Mouse (Mus musculus): ENCODE measurements around the gene Slc35b2. TPM values are rescaled to one million over a fixed set of nuclear protein-coding genes. Genes with fewer than 3 reads are reported as not detected.
A peak's percentile ranks its signal among the peaks of the same experiment; 100 is the strongest.

Gene Slc35b2
- polyA plus RNA-seq, 1 experiment from 2014 or later, result 133 TPM

GRCm38 (mm10) chr17:45596631-45597396, 33.1 kb downstream of the Slc35b2 start:
- H3K9me3 ChIP-seq (replicated peaks), result no peaks in the 10 kb centered on the region
- H3K9ac ChIP-seq, result no peak overlapping the region
- H3K27me3 ChIP-seq, result peaks cover 13% of the 10 kb centered on the region
- 29% methylated on average over 11 of the region's 11 CpGs for WGBS
- peaks cover 74% of the 10 kb centered on the region for H3K4me1 ChIP-seq
- H3K36me3 ChIP-seq, result no peaks in the 10 kb centered on the region
- H3K27ac ChIP-seq (replicated peaks), result peak overlapping the region; percentile 58; the same call in 1 of the 2 replicates
- peak; percentile 30; the same call in 1 of the 2 replicates for ATAC-seq (ENCODE audit: insufficient number of reproducible peaks, low FRiP score, low TSS enrichment, low read depth)
- 0 out of 2 replicates have a peak overlapping the region, but pooled peaks have one; percentile 1 for H3K4me2 ChIP-seq (replicated peaks)
- no peak overlapping the region for H3K4me3 ChIP-seq (replicated peaks)

GRCm38 (mm10) chr17:45597787-45598186, 34.1 kb downstream of the Slc35b2 start:
- H3K4me1 ChIP-seq, result peaks cover 68% of the 10 kb centered on the region
- WGBS, result 29% methylated on average over 3 of the region's 3 CpGs
- H3K4me2 ChIP-seq (replicated peaks), result no peak overlapping the region
- H3K27ac ChIP-seq (replicated peaks), result no peak overlapping the region
- no peaks in the 10 kb centered on the region for H3K9me3 ChIP-seq (replicated peaks)
- H3K4me3 ChIP-seq (replicated peaks), result no peak overlapping the region
- ATAC-seq (ENCODE audit: insufficient number of reproducible peaks, low FRiP score, low TSS enrichment, low read depth), result no peak
- H3K36me3 ChIP-seq, result no peaks in the 10 kb centered on the region
- peaks cover 16% of the 10 kb centered on the region for H3K27me3 ChIP-seq
- no peak overlapping the region for H3K9ac ChIP-seq

- Histone ChIP-seq H3K27ac (replicated peaks) (no peak overlapping the region), H3K4me3 (replicated peaks) (no peak overlapping the region), H3K27me3 (peaks cover 16% of the 10 kb centered on the region), H3K9ac (no peak overlapping the region), H3K4me2 (replicated peaks) (no peak overlapping the region), H3K9me3 (replicated peaks) (no peaks in the 10 kb centered on the region), H3K36me3 (no peaks in the 10 kb centered on the region), H3K4me1 (peaks cover 62% of the 10 kb centered on the region)
- WGBS, result 87% methylated on average over 2 of the region's 2 CpGs
- ATAC-seq (ENCODE audit: insufficient number of reproducible peaks, low FRiP score, low TSS enrichment, low read depth), result no peak
These were observed 34.7 kb downstream of the Slc35b2 start for GRCm38 (mm10) chr17:45598376-45598775.

GRCm38 (mm10) chr17:45598891-45599290, 35.2 kb downstream of the Slc35b2 start:
- no peaks in the 10 kb centered on the region for H3K9me3 ChIP-seq (replicated peaks)
- H3K4me2 ChIP-seq (replicated peaks), result peak overlapping the region; percentile 62
- no peak overlapping the region for H3K4me3 ChIP-seq (replicated peaks)
- no peak overlapping the region for H3K27ac ChIP-seq (replicated peaks)
- H3K27me3 ChIP-seq, result peaks cover 16% of the 10 kb centered on the region
- H3K9ac ChIP-seq, result no peak overlapping the region
- no peak for ATAC-seq (ENCODE audit: insufficient number of reproducible peaks, low FRiP score, low TSS enrichment, low read depth)
- 49% methylated on average over 3 of the region's 3 CpGs for WGBS
- no peaks in the 10 kb centered on the region for H3K36me3 ChIP-seq
- H3K4me1 ChIP-seq, result peaks cover 57% of the 10 kb centered on the region

GRCm38 (mm10) chr17:45599446-45600242, 36.0 kb downstream of the Slc35b2 start, which contains the start of gene Slc29a1:
Gene Slc29a1, minus strand, starts transcription at chr17:45599606.
- H3K27ac ChIP-seq (replicated peaks), result no peak within 1 kb of the TSS

GRCm38 (mm10) chr17:45600267-45600666, 36.6 kb downstream of the Slc35b2 start:
- Histone ChIP-seq H3K36me3 (no peaks in the 10 kb centered on the region), H3K4me2 (replicated peaks) (no peak overlapping the region), H3K27me3 (peaks cover 16% of the 10 kb centered on the region), H3K9ac (no peak overlapping the region), H3K9me3 (replicated peaks) (no peaks in the 10 kb centered on the region), H3K4me1 (peaks cover 44% of the 10 kb centered on the region), H3K27ac (replicated peaks) (no peak overlapping the region), H3K4me3 (replicated peaks) (no peak overlapping the region)
- no peak for ATAC-seq (ENCODE audit: insufficient number of reproducible peaks, low FRiP score, low TSS enrichment, low read depth)
- 31% methylated on average over 8 of the region's 8 CpGs for WGBS

More at GRCm38 (mm10) chr17:45599446-45600242, 36.0 kb downstream of the Slc35b2 start, which contains the start of gene Slc29a1:
- Histone ChIP-seq H3K36me3 (no peaks in the 10 kb centered on the region), H3K9me3 (replicated peaks) (no peaks in the 10 kb centered on the region), H3K9ac (no peak within 1 kb of the TSS; the same call in 1 of the 2 replicates), H3K4me2 (replicated peaks) (peak within 1 kb of the TSS; percentile 62), H3K4me1 (peaks cover 51% of the 10 kb centered on the region), H3K4me3 (replicated peaks) (peak within 1 kb of the TSS; percentile 29), H3K27me3 (peaks cover 16% of the 10 kb centered on the region)
- 0 out of 2 replicates have a peak, but pooled peaks have one; percentile 16 for ATAC-seq (ENCODE audit: insufficient number of reproducible peaks, low FRiP score, low TSS enrichment, low read depth)
- WGBS, result 13% methylated on average over 32 of the region's 32 CpGs

GRCm38 (mm10) chr17:45601325-45601724, 37.7 kb downstream of the Slc35b2 start:
- no peaks in the 10 kb centered on the region for H3K9me3 ChIP-seq (replicated peaks)
- 18% methylated on average over 22 of the region's 22 CpGs for WGBS
- H3K4me3 ChIP-seq (replicated peaks), result peak overlapping the region; percentile 10; the same call in 1 of the 2 replicates
- peak overlapping the region; percentile 11; the same call in 1 of the 2 replicates for H3K27ac ChIP-seq (replicated peaks)
- H3K36me3 ChIP-seq, result no peaks in the 10 kb centered on the region
- no peak for ATAC-seq (ENCODE audit: insufficient number of reproducible peaks, low FRiP score, low TSS enrichment, low read depth)
- peaks cover 16% of the 10 kb centered on the region for H3K27me3 ChIP-seq
- H3K4me1 ChIP-seq, result peaks cover 35% of the 10 kb centered on the region
- H3K4me2 ChIP-seq (replicated peaks), result no peak overlapping the region
- no peak overlapping the region for H3K9ac ChIP-seq

GRCm38 (mm10) chr17:45601877-45602304, 38.2 kb downstream of the Slc35b2 start, which contains the start of gene Mymx:
Gene Mymx, minus strand, starts transcription at chr17:45602102.
- H3K4me3 ChIP-seq (replicated peaks), result peak within 1 kb of the TSS; percentile 10; the same call in 1 of the 2 replicates
- 31% methylated on average over 6 of the region's 6 CpGs for WGBS
- H3K27me3 ChIP-seq, result peaks cover 16% of the 10 kb centered on the region
- ATAC-seq (ENCODE audit: insufficient number of reproducible peaks, low FRiP score, low TSS enrichment, low read depth), result peak; percentile 71; the same call in 1 of the 2 replicates
- no peak within 1 kb of the TSS for H3K9ac ChIP-seq
- H3K36me3 ChIP-seq, result no peaks in the 10 kb centered on the region
- no peaks in the 10 kb centered on the region for H3K9me3 ChIP-seq (replicated peaks)
- H3K4me2 ChIP-seq (replicated peaks), result no peak within 1 kb of the TSS
- H3K27ac ChIP-seq (replicated peaks), result peak within 1 kb of the TSS; percentile 11; the same call in 1 of the 2 replicates
- H3K4me1 ChIP-seq, result peaks cover 29% of the 10 kb centered on the region

- ATAC-seq (ENCODE audit: insufficient number of reproducible peaks, low FRiP score, low TSS enrichment, low read depth), result no peak
- Histone ChIP-seq H3K27me3 (peaks cover 16% of the 10 kb centered on the region), H3K9me3 (replicated peaks) (no peaks in the 10 kb centered on the region), H3K4me2 (replicated peaks) (no peak overlapping the region), H3K27ac (replicated peaks) (no peak overlapping the region), H3K9ac (no peak overlapping the region), H3K36me3 (no peaks in the 10 kb centered on the region), H3K4me1 (peaks cover 25% of the 10 kb centered on the region), H3K4me3 (replicated peaks) (no peak overlapping the region)
- WGBS, result 49% methylated on average over 3 of the region's 3 CpGs
These were observed 39.3 kb downstream of the Slc35b2 start for GRCm38 (mm10) chr17:45602984-45603383.

- no peak for ATAC-seq (ENCODE audit: insufficient number of reproducible peaks, low FRiP score, low TSS enrichment, low read depth)
- no peak overlapping the region for H3K4me3 ChIP-seq (replicated peaks)
- WGBS, result 68% methylated on average over 15 of the region's 15 CpGs
- H3K9me3 ChIP-seq (replicated peaks), result no peaks in the 10 kb centered on the region
- H3K36me3 ChIP-seq, result no peaks in the 10 kb centered on the region
- H3K4me1 ChIP-seq, result 0 out of 2 replicates have a peak, but pooled peaks cover 7% of the 10 kb centered on the region
- H3K27ac ChIP-seq (replicated peaks), result no peak overlapping the region
- H3K27me3 ChIP-seq, result no peaks in the 10 kb centered on the region
- H3K9ac ChIP-seq, result no peak overlapping the region
- no peak overlapping the region for H3K4me2 ChIP-seq (replicated peaks)
These were observed 43.6 kb downstream of the Slc35b2 start for GRCm38 (mm10) chr17:45606992-45607879.
